Comparison of ENCODE assay signal across 9 mouse cellular contexts in genomic region chr2:127683687-127684331, GRCm38 (mm10). TPM values are rescaled to one million over a fixed set of nuclear protein-coding genes. Genes with fewer than 3 reads are reported as not detected.
DNase-seq lines count a peak whose midpoint lies in the region; ATAC-seq and TF ChIP-seq lines count a peak whose summit lies in the region.
"Had no signal": no experiment of that assay in that cellular context is flagged by ENCODE, and none has a peak within 500 bp of the region (broad histone marks: within the 10 kb centered on the region; RNA-seq: fewer than 3 reads in every experiment).

No protein-coding gene starts in this region.

- no peaks in the 10 kb centered on the region for H3K9me3 ChIP-seq in forebrain, embryonic 11.5 days (ENCODE audit: control insufficient read depth, low read length)
- H3K9me3 ChIP-seq: heart, embryonic 13.5 days had no signal

- peak; percentile 77 for TF ChIP-seq CTCF in lung, adult 2 months (IDR thresholded peaks at IDR 0.05; ENCODE audit: insufficient read depth, low read length)

- WGBS in forebrain, embryonic 11.5 days: 40% methylated on average over 12 of the region's 12 CpGs
- WGBS in large intestine, adult 2 months: 39% methylated on average over 12 of the region's 12 CpGs
- WGBS in lung, adult 2 months: 35% methylated on average over 12 of the region's 12 CpGs

- no peaks in the 10 kb centered on the region for H3K4me1 ChIP-seq in forebrain, embryonic 11.5 days (replicated peaks; ENCODE audit: control insufficient read depth, insufficient read depth, low read length)
- H3K4me1 ChIP-seq in lung, adult 2 months (ENCODE audit: control insufficient read depth, insufficient read depth, low read length): 0 out of 2 replicates have a peak, but pooled peaks cover 2% of the 10 kb centered on the region

- no peak overlapping the region for H3K4me2 ChIP-seq in forebrain, embryonic 11.5 days (ENCODE audit: low read depth, low read length, severe bottlenecking)
- H3K4me2 ChIP-seq: heart, embryonic 13.5 days had no signal

- intact Hi-C loops in heart, postnatal 14 days (cut with DNase I): loop anchor here (5.0 kb wide), 2 partner anchors 73 to 77 kb away; no protein-coding TSS in a partner anchor

- no peak overlapping the region for H3K9ac ChIP-seq in forebrain, embryonic 11.5 days (ENCODE audit: low read length)
- H3K9ac ChIP-seq: heart, embryonic 13.5 days had no signal

- peak; percentile 93 for DNase-seq in ES-CJ7 (ENCODE audit: low read depth, low spot score)
- peak; percentile 40 for DNase-seq in brain, embryonic 18.5 days (ENCODE audit: low read depth, low spot score)
- DNase-seq in forebrain, embryonic 11.5 days (ENCODE audit: low spot score): peak; percentile 84
- peak; percentile 38 to 59 for DNase-seq in heart, postnatal 14 days
- DNase-seq in large intestine, adult 2 months (ENCODE audit: low read depth, low spot score): peak; percentile 32
- DNase-seq in lung, adult 2 months: peak; percentile 38
- DNase-seq in retina, adult 2 months (ENCODE audit: low read depth, low spot score): peak; percentile 26
- peak; percentile 65 for DNase-seq in thymus, postnatal 4 days

- ATAC-seq in forebrain, embryonic 11.5 days (replicated peaks; ENCODE audit: low FRiP score): peak; percentile 71

- no peak overlapping the region for H3K4me3 ChIP-seq in forebrain, embryonic 11.5 days (ENCODE audit: low read depth, low read length)
- H3K4me3 ChIP-seq in lung, adult 2 months (replicated peaks; ENCODE audit: extremely low read depth, low read depth, low read length): no peak overlapping the region
- H3K4me3 ChIP-seq: heart, embryonic 13.5 days had no signal

- no peaks in the 10 kb centered on the region for H3K36me3 ChIP-seq in forebrain, embryonic 11.5 days (ENCODE audit: control insufficient read depth, insufficient read depth, low read length)
- H3K36me3 ChIP-seq: heart, embryonic 13.5 days had no signal

- H3K27ac ChIP-seq in forebrain, embryonic 11.5 days (ENCODE audit: low read depth, low read length): no peak overlapping the region
- H3K27ac ChIP-seq: heart, embryonic 13.5 days had no signal

- no peak for TF ChIP-seq POLR2A in lung, adult 2 months (IDR thresholded peaks at IDR 0.05; ENCODE audit: borderline replicate concordance, extremely low read depth, low read depth, low read length)

- H3K27me3 ChIP-seq in forebrain, embryonic 11.5 days (ENCODE audit: control insufficient read depth, insufficient read depth, low read length): no peaks in the 10 kb centered on the region

RNA-seq across cellular contexts. Expression of gene Mal, which starts 27.3 kb away (rescaled TPM):
- 0.24 and 2.0 TPM in 2 replicates for polyA plus RNA-seq in forebrain, embryonic 11.5 days (2014; fragmentation: Nextera tagmentation; extraction: Ambion mirVana)
- total RNA-seq in heart, postnatal 14 days (2021): 1 to 10 TPM; 2.5 to 3.6 TPM
- polyA plus RNA-seq in large intestine, adult 2 months (2012; rRNA removed): 0.51 and 5.1 TPM in 2 replicates
- polyA plus RNA-seq in lung, adult 2 months (2012; rRNA removed): 8.7 and 10.9 TPM in 2 replicates

RNA-seq across cellular contexts. Expression of gene Mall, which starts 45.9 kb away (rescaled TPM):
- polyA plus RNA-seq in forebrain, embryonic 11.5 days (2014; fragmentation: Nextera tagmentation; extraction: Ambion mirVana): 1.1 and 1.2 TPM in 2 replicates
- total RNA-seq in heart, postnatal 14 days (2021): 10 to 100 TPM in 1 of 2 experiments, 1 to 10 TPM in 1; 9.5 to 10.6 TPM
- polyA plus RNA-seq in large intestine, adult 2 months (2012; rRNA removed): 299 and 309 TPM in 2 replicates
- 11.4 and 28.6 TPM in 2 replicates for polyA plus RNA-seq in lung, adult 2 months (2012; rRNA removed)

Comparison
In these comparisons a context has a peak if more than half of its experiments do, and no peak if none do; other contexts are left out.
1. DNase-seq: peak in every context shown above with its lines; median percentile 93 in ES-CJ7; 84 in forebrain, embryonic 11.5 days; 65 in thymus, postnatal 4 days; 48 in heart, postnatal 14 days; 40 in brain, embryonic 18.5 days; 38 in lung, adult 2 months; 32 in large intestine, adult 2 months; 26 in retina, adult 2 months.